Mouse (Mus musculus): ENCODE data around the gene Krtap31-2.
A peak's percentile ranks its signal among the peaks of the same experiment; 100 is the strongest.

The Krtap31-2 gene

DNA sequence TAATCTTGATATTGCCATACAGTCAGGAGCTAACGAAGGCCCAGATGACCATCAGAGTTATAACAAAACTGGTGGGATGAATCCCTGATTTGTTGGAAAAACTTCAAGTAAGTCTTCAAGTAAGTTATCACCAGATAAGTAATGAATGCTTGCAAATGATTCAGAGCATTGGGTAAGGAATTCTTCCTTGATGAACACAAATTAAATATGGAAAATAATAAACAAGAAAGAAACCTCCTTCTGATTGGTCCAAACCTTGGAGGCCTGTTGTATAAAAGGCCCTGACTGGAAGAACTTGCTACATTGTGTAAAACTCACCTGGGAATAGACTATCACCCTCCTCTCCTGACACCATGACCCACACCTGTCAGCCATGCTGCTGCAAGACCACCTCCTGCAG lies at the start of gene Krtap31-2:
Krtap31-2 (plus strand) TSS at position 301 of the 400 bp plus-strand sequence.
- no peak for DNase-seq (ENCODE audit: low spot score)

DNA sequence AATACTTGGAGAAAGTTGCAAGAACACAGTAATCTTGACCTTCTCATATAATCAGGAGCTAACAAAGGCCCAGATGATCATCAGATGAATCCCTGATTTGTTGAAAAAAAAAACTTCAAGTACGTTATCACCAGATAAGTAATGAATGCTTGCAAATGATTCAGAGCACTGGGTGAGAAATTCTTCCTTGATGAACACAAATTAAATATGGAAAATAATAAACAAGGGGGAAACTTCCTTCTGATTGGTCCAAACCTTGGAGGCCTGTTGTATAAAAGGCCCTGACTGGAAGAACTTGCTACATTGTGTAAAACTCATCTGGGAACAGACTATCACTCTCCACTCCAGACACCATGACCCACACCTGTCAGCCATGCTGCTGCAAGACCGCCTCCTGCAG lies 28.5 kb upstream of the Krtap31-2 start, which contains the start of gene Krtap31-1:
Krtap31-1 (plus strand) TSS at position 301 of the 400 bp plus-strand sequence.
- no peak for DNase-seq (ENCODE audit: low spot score)

DNA sequence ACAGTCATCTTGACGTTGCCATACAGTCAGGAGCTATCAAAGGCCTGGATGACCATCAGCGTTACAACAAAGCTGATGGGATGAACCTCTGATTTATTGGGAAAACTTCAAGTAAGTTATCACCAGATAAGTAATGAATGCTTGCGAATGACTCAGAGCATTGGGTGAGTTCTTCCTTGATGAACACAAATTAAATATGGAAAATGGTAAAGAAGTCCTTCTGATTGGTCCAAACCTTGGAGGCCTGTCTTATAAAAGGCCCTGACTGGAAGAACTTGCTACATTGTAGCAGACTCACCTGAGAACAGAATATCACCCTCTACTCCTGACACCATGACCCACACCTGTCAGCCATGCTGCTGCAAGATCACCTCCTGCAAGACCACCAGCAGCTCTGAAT lies 21.6 kb upstream of the Krtap31-2 start, which contains the start of gene Gm11565:
Gm11565 (plus strand) TSS at position 301 of the 400 bp plus-strand sequence.
- no peak for DNase-seq (ENCODE audit: low spot score)

DNA sequence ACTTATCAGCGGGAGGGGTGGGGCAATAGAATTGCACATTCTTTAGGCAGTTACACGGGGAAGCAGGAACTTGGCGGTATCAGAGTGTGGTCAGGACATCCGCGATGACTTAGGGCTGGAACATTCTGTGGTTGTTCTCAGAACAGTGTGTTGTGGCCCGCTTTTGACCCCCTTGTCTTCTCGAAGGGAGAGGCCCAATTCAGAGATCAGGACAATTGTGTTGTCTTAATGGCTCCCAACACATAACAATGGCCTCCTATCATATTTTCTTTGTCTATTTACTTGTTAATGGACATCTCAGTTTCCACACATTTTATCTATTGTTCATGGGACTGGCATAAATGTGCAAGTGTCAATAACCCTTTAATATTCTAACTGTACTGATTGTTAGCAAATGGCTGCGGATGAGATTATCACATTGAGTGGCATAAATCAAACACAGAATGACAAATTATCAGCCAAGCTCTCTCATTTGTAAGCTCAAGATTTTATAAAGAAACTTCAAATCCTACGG lies 1.7 kb downstream of the Krtap31-2 start:
- DNase-seq (ENCODE audit: low spot score), result no peak

DNA sequence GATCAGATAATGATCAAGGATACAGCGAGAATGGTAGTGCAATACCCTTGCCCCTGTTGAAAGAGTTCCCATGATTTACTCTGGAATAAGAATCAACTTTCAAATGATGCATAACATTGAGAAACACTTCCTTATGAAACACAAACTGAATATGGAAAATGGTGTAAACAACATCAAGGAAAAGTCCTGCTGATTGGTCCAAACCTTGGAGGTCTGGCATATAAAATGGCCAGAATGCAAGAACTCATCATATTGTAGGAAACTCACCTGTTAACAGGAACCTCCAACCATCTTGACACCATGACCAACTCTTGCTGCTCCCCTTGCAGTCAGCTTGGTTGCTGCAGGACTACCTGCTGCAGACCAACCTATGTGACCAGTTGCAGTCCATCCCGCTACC lies 12.1 kb downstream of the Krtap31-2 start, which contains the start of gene Krtap9-5:
Krtap9-5 (plus strand) TSS at position 301 of the 400 bp plus-strand sequence.
- no peak for DNase-seq (ENCODE audit: low spot score)

DNA sequence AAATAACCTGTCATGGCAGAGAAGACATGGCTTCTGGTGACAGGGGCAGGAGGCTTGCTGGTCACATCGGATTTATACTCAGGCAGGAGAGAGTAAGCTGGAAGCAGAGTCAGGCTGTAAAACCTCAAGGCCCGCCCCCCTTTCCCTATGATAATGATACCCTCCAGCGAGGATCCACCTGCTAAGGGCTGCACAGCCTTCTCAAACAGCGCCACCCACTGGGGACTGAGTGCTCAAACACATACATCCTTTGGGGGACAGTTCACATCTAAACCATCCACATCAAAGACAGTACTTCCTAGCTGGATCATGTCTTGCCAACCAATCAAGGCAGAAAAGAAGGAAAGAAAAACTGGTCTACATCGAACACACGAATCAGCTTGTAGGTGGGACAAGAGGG lies 28.1 kb downstream of the Krtap31-2 start:
- peak; percentile 34 for DNase-seq (ENCODE audit: low spot score)

DNA sequence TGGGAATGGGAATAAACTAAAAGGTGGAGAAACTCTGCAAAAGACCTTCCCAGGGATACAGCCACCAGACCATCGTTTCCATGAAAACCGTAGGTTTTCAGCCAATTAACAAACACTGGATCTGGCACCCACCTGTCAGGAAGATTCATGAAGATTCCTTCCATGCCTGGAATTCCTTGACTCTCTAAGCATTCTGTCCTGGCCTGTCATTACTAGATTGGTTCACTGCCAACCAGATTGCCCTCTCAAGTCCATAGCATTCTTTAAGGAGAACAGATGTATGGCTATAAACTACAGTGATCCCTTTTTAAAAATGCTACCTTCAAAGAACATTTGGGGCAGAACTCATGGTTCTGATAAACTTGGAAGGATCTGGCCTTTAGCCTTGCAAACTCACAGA lies 29.9 kb downstream of the Krtap31-2 start:
- DNase-seq (ENCODE audit: low spot score), result peak; percentile 33

DNA sequence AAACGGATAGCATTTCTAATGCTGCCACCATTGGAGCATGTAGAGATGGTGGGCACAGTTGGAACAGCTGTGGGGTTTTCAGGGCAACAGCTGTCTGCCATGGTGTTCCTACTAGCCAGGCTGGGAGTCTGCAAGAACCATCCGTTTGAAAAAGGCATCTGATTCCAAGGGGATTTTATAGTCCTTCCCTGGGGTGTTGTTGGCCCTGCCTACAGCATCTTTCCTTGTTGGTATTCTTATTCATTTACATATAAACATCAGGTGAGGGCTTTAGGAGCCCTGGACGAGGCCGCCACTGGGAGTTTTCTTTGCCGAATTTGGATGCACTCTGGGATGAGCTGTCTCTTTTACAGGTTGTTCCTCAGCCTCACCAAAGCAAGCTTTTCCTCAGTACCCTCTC lies 42.9 kb downstream of the Krtap31-2 start, which contains the start of gene Krtap29-1:
Krtap29-1 (minus strand) TSS at position 101 of the 400 bp plus-strand sequence.
- no peak for DNase-seq (ENCODE audit: low spot score)

DNA sequence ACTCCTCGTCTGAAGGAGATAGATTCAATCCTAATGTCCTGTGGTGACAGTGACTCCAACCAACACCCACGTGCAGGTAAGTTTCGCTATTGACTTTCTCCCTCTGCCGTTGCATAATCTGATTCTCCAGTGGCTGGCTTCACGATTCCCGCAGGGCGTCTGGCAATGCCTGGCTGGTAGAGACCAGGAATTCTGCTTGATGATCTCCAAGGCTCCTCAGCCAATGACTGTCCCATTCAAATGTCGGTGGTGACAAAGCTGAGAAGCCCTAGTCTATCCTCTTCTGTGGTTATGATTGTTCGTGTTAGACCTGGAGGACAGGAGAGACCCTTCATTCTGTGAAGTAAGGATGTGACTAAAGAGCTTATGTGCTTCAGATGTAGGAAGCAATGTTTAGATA lies 46.6 kb downstream of the Krtap31-2 start:
- DNase-seq (ENCODE audit: low spot score), result no peak

DNA sequence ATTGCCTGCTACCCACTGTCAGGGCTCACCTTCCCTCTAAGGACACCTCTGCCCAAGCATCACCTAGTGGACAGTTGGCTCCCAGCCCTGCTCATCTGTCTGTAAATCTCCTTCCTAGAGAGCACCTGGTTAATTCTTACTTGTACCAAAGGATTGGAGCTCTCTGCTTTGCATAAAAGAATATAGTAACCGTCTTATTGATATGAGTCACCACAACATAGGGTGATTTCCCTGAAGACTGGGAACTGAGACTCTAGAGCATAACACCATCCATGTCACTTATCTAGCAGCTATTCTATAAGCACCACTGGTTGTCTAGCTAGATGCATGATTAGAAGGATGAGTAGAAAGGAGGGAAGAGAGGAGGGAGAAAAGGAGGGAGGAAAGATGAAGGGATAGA lies 47.4 kb downstream of the Krtap31-2 start:
- DNase-seq (ENCODE audit: low spot score), result no peak

DNA sequence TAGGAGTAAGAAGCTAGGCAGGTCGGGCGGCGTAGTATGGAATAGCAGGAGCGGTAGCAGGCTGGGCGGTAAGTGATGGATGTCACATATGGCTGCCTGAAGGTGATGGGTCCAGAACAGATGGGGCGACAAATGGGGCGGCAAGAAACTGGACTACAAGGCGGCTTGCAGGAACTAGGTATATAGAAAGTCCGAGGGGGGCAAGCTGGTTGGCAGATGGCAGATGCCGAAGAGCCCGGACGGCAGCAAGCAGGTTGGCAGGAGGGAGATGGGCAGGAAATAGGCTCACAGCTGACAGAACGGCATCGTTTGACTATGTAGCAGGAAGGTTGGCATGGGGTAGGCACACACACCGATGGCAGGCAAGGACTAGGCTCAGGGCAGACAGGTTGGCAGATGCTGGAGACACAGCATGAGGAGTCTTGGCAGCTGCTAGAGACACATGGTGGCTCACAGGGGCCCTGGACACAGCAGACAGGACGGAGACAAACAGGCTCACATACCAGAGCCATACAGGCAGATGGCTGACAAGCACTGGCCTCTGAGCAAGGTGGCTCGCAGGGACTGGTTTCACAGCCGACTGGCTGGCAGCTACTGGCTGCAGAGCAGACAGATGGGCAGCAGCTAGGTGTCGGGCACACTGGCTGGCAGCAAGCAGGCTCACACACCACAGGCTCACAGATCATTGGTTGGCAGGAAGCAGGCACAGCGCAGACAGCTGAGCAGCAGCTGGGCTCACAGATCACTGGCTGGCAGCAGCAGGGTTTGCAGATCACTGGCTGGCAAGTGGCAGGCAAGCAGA lies 49.4 kb downstream of the Krtap31-2 start:
- DNase-seq (ENCODE audit: low spot score), result no peak

DNA sequence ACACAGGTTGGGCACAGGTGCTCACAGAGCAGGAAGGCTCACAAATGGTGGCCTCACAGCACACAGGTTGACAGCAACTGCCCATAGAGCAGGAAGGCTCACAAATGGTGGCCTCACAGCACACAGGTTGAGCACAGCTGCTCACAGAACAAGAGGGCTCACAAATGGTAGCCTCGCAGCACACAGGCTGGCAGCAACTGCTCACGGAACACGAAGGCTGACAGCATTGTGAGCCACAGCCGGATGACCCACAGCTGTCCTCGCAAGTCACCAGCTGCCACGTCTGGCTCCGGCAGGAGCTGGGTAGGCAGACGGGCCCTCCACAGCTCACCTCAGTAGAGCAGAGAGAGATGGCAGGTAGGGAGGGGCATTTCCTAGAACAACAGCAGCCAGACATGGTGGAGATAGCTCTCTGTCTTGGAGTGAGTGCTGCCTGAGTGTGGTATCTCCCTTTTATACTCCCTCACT lies 50.1 kb downstream of the Krtap31-2 start, which contains the start of gene Krtap16-1:
Krtap16-1 (minus strand) TSS at position 418 of the 468 bp plus-strand sequence.
- no peak for DNase-seq (ENCODE audit: low spot score)

Data from embryo, embryonic 10 days (tissue).